Mouse (Mus musculus): ENCODE measurements around the gene Olfr1497. TPM values are rescaled to one million over a fixed set of nuclear protein-coding genes. Genes with fewer than 3 reads are reported as not detected.

Gene Olfr1497
- total and polyA plus RNA-seq, 2 experiments from 2014 or later: not detected

DNA sequence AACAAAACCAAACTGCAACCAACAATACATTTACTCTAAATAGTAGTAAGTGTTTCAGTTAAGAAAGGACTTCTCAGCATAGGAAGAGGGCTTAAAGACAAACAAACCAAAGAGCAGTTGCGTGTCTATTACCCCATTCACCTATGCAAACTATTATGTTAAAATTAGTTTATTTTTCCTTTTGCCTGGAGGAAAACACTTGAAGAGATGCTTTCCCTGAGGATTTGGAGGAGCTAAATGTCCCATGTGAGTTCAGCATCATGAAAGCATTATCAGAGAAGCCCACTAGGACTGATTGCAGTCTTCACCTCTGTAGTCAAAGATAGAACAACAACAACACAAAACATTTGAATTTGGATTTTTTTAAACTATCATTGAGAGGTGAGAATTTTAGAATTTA, 20.4 kb downstream of the Olfr1497 start, which contains the start of gene Olfr1496:
Gene Olfr1496, plus strand, starts transcription at position 301 of the 400 bp plus-strand sequence.
- Histone ChIP-seq H3K9ac (no peak within 1 kb of the TSS), H3K9me3 (ENCODE audit: low read length) (no peaks in the 10 kb centered on the region), H3K27me3 (ENCODE audit: insufficient read depth, low read length) (no peaks in the 10 kb centered on the region), H3K36me3 (ENCODE audit: insufficient read depth) (no peaks in the 10 kb centered on the region), H3K4me2 (ENCODE audit: low read depth) (no peak within 1 kb of the TSS), H3K4me1 (ENCODE audit: insufficient read depth) (no peaks in the 10 kb centered on the region), H3K4me3 (ENCODE audit: low read depth, low read length) (no peak within 1 kb of the TSS), H3K27ac (ENCODE audit: low read depth, low read length) (no peak within 1 kb of the TSS)
- ATAC-seq (no peak), DNase-seq (no peak)
- 92% methylated on average over 1 of the region's 1 CpGs for WGBS
- no peak for TF ChIP-seq CTCF (IDR thresholded peaks at IDR 0.05; ENCODE audit: low read depth)

DNA sequence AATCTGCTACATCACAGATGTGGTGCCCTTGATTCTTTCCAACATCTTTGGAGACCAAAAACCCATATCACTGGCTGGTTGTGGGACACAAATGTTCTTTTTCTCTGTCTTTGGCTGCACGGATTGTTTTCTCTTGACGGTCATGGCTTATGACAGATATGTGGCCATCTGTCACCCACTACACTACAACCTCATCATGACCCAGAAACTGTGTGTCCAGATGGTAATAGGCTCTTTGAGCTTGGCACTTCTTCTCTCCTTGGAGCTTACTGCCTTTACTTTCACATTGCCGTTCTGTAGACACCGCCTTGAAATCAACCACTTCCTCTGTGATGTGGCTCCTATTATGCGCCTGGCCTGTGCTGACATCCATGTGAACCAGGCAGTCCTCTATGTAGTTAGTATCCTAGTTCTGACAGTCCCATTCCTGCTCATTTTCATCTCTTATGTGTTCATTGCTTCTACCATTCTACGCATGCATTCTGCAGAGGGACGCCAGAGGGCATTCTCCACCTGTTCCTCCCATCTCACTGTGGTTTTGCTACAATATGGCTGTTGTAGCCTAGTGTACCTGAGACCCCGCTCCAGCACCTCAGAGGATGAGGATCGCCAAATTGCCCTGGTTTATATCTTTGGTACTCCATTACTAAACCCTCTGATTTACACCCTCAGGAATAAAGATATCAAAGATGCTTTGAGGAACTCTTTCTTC, 29.3 kb downstream of the Olfr1497 start:
- no peaks in the 10 kb centered on the region for H3K9me3 ChIP-seq (ENCODE audit: low read length)
- DNase-seq (no peak), ATAC-seq (no peak)
- TF ChIP-seq CTCF (IDR thresholded peaks at IDR 0.05; ENCODE audit: low read depth): no peak
- no peaks in the 10 kb centered on the region for H3K4me1 ChIP-seq (ENCODE audit: insufficient read depth)
- no peaks in the 10 kb centered on the region for H3K36me3 ChIP-seq (ENCODE audit: insufficient read depth)
- WGBS: 95% methylated on average over 9 of the region's 9 CpGs
- H3K9ac ChIP-seq: no peak overlapping the region
- H3K4me3 ChIP-seq (ENCODE audit: low read depth, low read length): no peak overlapping the region
- H3K4me2 ChIP-seq (ENCODE audit: low read depth): no peak overlapping the region
- no peak overlapping the region for H3K27ac ChIP-seq (ENCODE audit: low read depth, low read length)
- H3K27me3 ChIP-seq (ENCODE audit: insufficient read depth, low read length): no peaks in the 10 kb centered on the region

GRCm38 (mm10) chr19:13764306-13764705, 33.7 kb downstream of the Olfr1497 start, which contains the start of gene Olfr1495:
TSS of gene Olfr1495 (plus strand) at chr19:13764606.
- H3K27ac ChIP-seq (ENCODE audit: low read depth, low read length): no peak within 1 kb of the TSS
- no peaks in the 10 kb centered on the region for H3K36me3 ChIP-seq (ENCODE audit: insufficient read depth)
- H3K9me3 ChIP-seq (ENCODE audit: low read length): no peaks in the 10 kb centered on the region
- TF ChIP-seq CTCF (IDR thresholded peaks at IDR 0.05; ENCODE audit: low read depth): no peak
- no peak for ATAC-seq
- no peak within 1 kb of the TSS for H3K9ac ChIP-seq
- no peaks in the 10 kb centered on the region for H3K27me3 ChIP-seq (ENCODE audit: insufficient read depth, low read length)
- H3K4me1 ChIP-seq (ENCODE audit: insufficient read depth): no peaks in the 10 kb centered on the region
- H3K4me3 ChIP-seq (ENCODE audit: low read depth, low read length): no peak within 1 kb of the TSS
- H3K4me2 ChIP-seq (ENCODE audit: low read depth): no peak within 1 kb of the TSS
- DNase-seq: no peak
- 83% methylated on average over 3 of the region's 3 CpGs for WGBS

DNA sequence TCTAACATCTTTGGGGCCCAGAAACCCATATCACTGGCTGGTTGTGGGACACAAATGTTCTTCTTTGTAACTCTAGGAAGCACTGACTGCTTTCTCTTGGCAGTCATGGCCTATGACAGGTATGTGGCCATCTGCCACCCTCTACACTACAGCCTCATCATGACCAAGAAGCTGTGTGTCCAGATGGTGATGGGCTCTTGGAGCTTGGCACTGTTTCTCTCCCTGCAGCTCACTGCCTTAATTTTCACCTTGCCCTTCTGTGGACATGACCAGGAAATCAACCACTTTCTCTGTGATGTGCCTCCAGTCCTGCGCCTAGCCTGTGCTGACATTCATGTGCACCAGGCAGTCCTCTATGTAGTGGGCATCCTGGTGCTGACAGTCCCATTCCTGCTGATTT, 48.6 kb downstream of the Olfr1497 start:
- H3K9me3 ChIP-seq (ENCODE audit: low read length): no peaks in the 10 kb centered on the region
- no peak for ATAC-seq
- TF ChIP-seq CTCF (IDR thresholded peaks at IDR 0.05; ENCODE audit: low read depth): no peak
- no peak overlapping the region for H3K4me3 ChIP-seq (ENCODE audit: low read depth, low read length)
- H3K9ac ChIP-seq: no peak overlapping the region
- no peak for DNase-seq
- H3K27me3 ChIP-seq (ENCODE audit: insufficient read depth, low read length): no peaks in the 10 kb centered on the region
- 92% methylated on average over 1 of the region's 1 CpGs for WGBS
- H3K4me1 ChIP-seq (ENCODE audit: insufficient read depth): no peaks in the 10 kb centered on the region
- no peaks in the 10 kb centered on the region for H3K36me3 ChIP-seq (ENCODE audit: insufficient read depth)
- H3K4me2 ChIP-seq (ENCODE audit: low read depth): no peak overlapping the region
- H3K27ac ChIP-seq (ENCODE audit: low read depth, low read length): no peak overlapping the region

Other genes starting within 250 kb of the Olfr1497 start
- not detected in 2 replicates for gene Olfr1484, start 214.7 kb downstream of the Olfr1497 start, total RNA-seq (2014; rRNA removed)
- not detected in 2 replicates for gene Olfr1484, start 214.7 kb downstream of the Olfr1497 start, polyA plus RNA-seq (2015; fragmentation: Nextera tagmentation; extraction: Ambion mirVana)
- gene Olfr1487, start 180.8 kb downstream of the Olfr1497 start, total RNA-seq (2014; rRNA removed): not detected in 2 replicates
- gene Olfr1487, start 180.8 kb downstream of the Olfr1497 start, polyA plus RNA-seq (2015; fragmentation: Nextera tagmentation; extraction: Ambion mirVana): not detected in 2 replicates
- gene Olfr1489, start 166.6 kb downstream of the Olfr1497 start, total RNA-seq (2014; rRNA removed): not detected in 2 replicates
- gene Olfr1489, start 166.6 kb downstream of the Olfr1497 start, polyA plus RNA-seq (2015; fragmentation: Nextera tagmentation; extraction: Ambion mirVana): not detected in 2 replicates
- gene Olfr1490, start 147.1 kb downstream of the Olfr1497 start, total RNA-seq (2014; rRNA removed): not detected in 2 replicates
- gene Olfr1490, start 147.1 kb downstream of the Olfr1497 start, polyA plus RNA-seq (2015; fragmentation: Nextera tagmentation; extraction: Ambion mirVana): not detected in 2 replicates
- not detected in 2 replicates for gene Olfr1491, start 100.9 kb downstream of the Olfr1497 start, total RNA-seq (2014; rRNA removed)
- not detected in 2 replicates for gene Olfr1491, start 100.9 kb downstream of the Olfr1497 start, polyA plus RNA-seq (2015; fragmentation: Nextera tagmentation; extraction: Ambion mirVana)
- gene Olfr1493-ps1, start 74.9 kb downstream of the Olfr1497 start, total RNA-seq (2014; rRNA removed): not detected in 2 replicates
- gene Olfr1493-ps1, start 74.9 kb downstream of the Olfr1497 start, polyA plus RNA-seq (2015; fragmentation: Nextera tagmentation; extraction: Ambion mirVana): not detected in 2 replicates
- gene Olfr1494, start 58.5 kb downstream of the Olfr1497 start, total RNA-seq (2014; rRNA removed): not detected in 2 replicates
- gene Olfr1494, start 58.5 kb downstream of the Olfr1497 start, polyA plus RNA-seq (2015; fragmentation: Nextera tagmentation; extraction: Ambion mirVana): not detected in 2 replicates
- not detected in 2 replicates for gene Olfr1495, start 33.6 kb downstream of the Olfr1497 start, total RNA-seq (2014; rRNA removed)
- gene Olfr1495, start 33.6 kb downstream of the Olfr1497 start, polyA plus RNA-seq (2015; fragmentation: Nextera tagmentation; extraction: Ambion mirVana): not detected in 2 replicates
- gene Olfr1496, start 20.3 kb downstream of the Olfr1497 start, total RNA-seq (2014; rRNA removed): not detected in 2 replicates
- gene Olfr1496, start 20.3 kb downstream of the Olfr1497 start, polyA plus RNA-seq (2015; fragmentation: Nextera tagmentation; extraction: Ambion mirVana): not detected in 2 replicates
- not detected in 2 replicates for gene Olfr1499, start 21.2 kb upstream of the Olfr1497 start, total RNA-seq (2014; rRNA removed)
- not detected in 2 replicates for gene Olfr1499, start 21.2 kb upstream of the Olfr1497 start, polyA plus RNA-seq (2015; fragmentation: Nextera tagmentation; extraction: Ambion mirVana)
- not detected in 2 replicates for gene Olfr1500, start 32.3 kb upstream of the Olfr1497 start, total RNA-seq (2014; rRNA removed)
- gene Olfr1500, start 32.3 kb upstream of the Olfr1497 start, polyA plus RNA-seq (2015; fragmentation: Nextera tagmentation; extraction: Ambion mirVana): not detected in 2 replicates
- not detected in 2 replicates for gene Olfr1501, start 52.5 kb upstream of the Olfr1497 start, total RNA-seq (2014; rRNA removed)
- gene Olfr1501, start 52.5 kb upstream of the Olfr1497 start, polyA plus RNA-seq (2015; fragmentation: Nextera tagmentation; extraction: Ambion mirVana): not detected in 2 replicates
- gene Olfr1502, start 63.6 kb upstream of the Olfr1497 start, total RNA-seq (2014; rRNA removed): not detected in 2 replicates
- gene Olfr1502, start 63.6 kb upstream of the Olfr1497 start, polyA plus RNA-seq (2015; fragmentation: Nextera tagmentation; extraction: Ambion mirVana): not detected in 2 replicates
- not detected in 2 replicates for gene Olfr1504, start 99.7 kb upstream of the Olfr1497 start, total RNA-seq (2014; rRNA removed)
- not detected in 2 replicates for gene Olfr1504, start 99.7 kb upstream of the Olfr1497 start, polyA plus RNA-seq (2015; fragmentation: Nextera tagmentation; extraction: Ambion mirVana)
- not detected in 2 replicates for gene Olfr1505, start 115.3 kb upstream of the Olfr1497 start, total RNA-seq (2014; rRNA removed)
- gene Olfr1505, start 115.3 kb upstream of the Olfr1497 start, polyA plus RNA-seq (2015; fragmentation: Nextera tagmentation; extraction: Ambion mirVana): not detected in 2 replicates